Mouse (Mus musculus): Measurements from ENCODE around the gene Gm28051. TPM values are rescaled to one million over a fixed set of nuclear protein-coding genes. Genes with fewer than 3 reads are reported as not detected.

Gene Gm28051
- polyA plus RNA-seq, 1 experiment = 0.13 TPM

DNA sequence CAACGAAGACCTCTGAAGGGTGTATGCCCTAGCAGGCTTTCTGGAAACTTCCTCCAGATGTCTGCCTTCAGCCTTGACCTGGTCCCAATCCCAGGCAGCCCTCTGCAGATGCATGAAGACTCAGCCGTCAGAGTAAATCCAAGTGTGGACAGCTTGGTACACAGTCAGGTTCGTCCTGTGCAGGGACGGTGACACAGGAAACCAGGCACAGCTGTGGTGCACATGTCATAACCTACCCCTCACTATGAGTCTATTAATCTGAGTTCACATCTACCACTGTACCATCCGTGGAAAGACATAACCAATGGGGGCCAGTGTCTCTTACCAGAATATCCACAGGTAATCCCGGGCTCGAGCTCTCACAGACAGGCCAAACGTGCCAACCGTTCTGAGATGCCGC, 83.0 kb downstream of the Gm28051 start:
- Histone ChIP-seq H3K4me3 (ENCODE audit: insufficient read depth, poor library complexity, severe bottlenecking) (no peak overlapping the region), H3ac (ENCODE audit: control insufficient read depth, insufficient read length, low read depth) (no peak overlapping the region), H3K79me3 (ENCODE audit: low read depth) (no peaks in the 10 kb centered on the region), H3K27me3 (ENCODE audit: control insufficient read depth, insufficient read depth, insufficient read length) (no peaks in the 10 kb centered on the region), H3K79me2 (ENCODE audit: control insufficient read depth, insufficient read depth) (no peaks in the 10 kb centered on the region), H3K36me3 (ENCODE audit: control insufficient read depth, insufficient read depth) (no peaks in the 10 kb centered on the region)
- TF ChIP-seq USF1 (IDR thresholded peaks at IDR 0.05; ENCODE audit: low read depth) (no peak), MAX (IDR thresholded peaks at IDR 0.05) (no peak), CEBPB (IDR thresholded peaks at IDR 0.05; ENCODE audit: low read depth) (no peak), MYOD1 (IDR thresholded peaks at IDR 0.05; ENCODE audit: control insufficient read depth, insufficient read length, low read depth) (no peak), MYOG (IDR thresholded peaks at IDR 0.05; ENCODE audit: control insufficient read depth, extremely low read depth, insufficient read length) (no peak), CTCF (IDR thresholded peaks at IDR 0.05; ENCODE audit: control insufficient read depth, insufficient read depth, insufficient read length) (no peak), FOSL1 (IDR thresholded peaks at IDR 0.05; ENCODE audit: insufficient read depth, low read length, poor library complexity, severe bottlenecking) (no peak)

DNA sequence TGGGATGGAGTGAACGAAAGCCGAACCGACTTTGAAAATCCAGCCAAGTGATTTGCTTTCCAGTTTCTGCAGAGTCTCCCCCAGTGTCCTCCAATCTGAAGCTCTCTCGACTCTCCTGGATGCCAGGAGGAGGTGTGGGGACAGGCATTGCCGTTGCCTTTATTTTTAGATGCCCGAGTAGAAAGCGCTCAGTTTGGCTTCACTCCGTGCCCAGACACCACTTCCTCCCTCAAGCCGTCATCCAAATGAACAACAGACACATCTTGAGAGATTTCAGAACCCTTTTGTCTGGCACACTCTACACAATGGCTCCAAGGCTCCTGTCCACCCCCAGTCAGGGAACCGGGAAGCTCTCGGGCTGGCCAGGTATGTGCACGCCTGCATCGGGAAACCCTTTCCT, 83.4 kb downstream of the Gm28051 start:
- no peaks in the 10 kb centered on the region for H3K36me3 ChIP-seq (ENCODE audit: control insufficient read depth, insufficient read depth)
- H3K79me2 ChIP-seq (ENCODE audit: control insufficient read depth, insufficient read depth) = no peaks in the 10 kb centered on the region
- H3ac ChIP-seq (ENCODE audit: control insufficient read depth, insufficient read length, low read depth) = no peak overlapping the region
- no peaks in the 10 kb centered on the region for H3K27me3 ChIP-seq (ENCODE audit: control insufficient read depth, insufficient read depth, insufficient read length)
- H3K79me3 ChIP-seq (ENCODE audit: low read depth) = no peaks in the 10 kb centered on the region
- no peak overlapping the region for H3K4me3 ChIP-seq (ENCODE audit: insufficient read depth, poor library complexity, severe bottlenecking)
- TF ChIP-seq FOSL1 (IDR thresholded peaks at IDR 0.05; ENCODE audit: insufficient read depth, low read length, poor library complexity, severe bottlenecking) (no peak), CTCF (IDR thresholded peaks at IDR 0.05; ENCODE audit: control insufficient read depth, insufficient read depth, insufficient read length) (no peak), USF1 (IDR thresholded peaks at IDR 0.05; ENCODE audit: low read depth) (no peak), CEBPB (IDR thresholded peaks at IDR 0.05; ENCODE audit: low read depth) (no peak), MAX (IDR thresholded peaks at IDR 0.05) (no peak), MYOG (IDR thresholded peaks at IDR 0.05; ENCODE audit: control insufficient read depth, extremely low read depth, insufficient read length) (no peak), MYOD1 (IDR thresholded peaks at IDR 0.05; ENCODE audit: control insufficient read depth, insufficient read length, low read depth) (no peak)

DNA sequence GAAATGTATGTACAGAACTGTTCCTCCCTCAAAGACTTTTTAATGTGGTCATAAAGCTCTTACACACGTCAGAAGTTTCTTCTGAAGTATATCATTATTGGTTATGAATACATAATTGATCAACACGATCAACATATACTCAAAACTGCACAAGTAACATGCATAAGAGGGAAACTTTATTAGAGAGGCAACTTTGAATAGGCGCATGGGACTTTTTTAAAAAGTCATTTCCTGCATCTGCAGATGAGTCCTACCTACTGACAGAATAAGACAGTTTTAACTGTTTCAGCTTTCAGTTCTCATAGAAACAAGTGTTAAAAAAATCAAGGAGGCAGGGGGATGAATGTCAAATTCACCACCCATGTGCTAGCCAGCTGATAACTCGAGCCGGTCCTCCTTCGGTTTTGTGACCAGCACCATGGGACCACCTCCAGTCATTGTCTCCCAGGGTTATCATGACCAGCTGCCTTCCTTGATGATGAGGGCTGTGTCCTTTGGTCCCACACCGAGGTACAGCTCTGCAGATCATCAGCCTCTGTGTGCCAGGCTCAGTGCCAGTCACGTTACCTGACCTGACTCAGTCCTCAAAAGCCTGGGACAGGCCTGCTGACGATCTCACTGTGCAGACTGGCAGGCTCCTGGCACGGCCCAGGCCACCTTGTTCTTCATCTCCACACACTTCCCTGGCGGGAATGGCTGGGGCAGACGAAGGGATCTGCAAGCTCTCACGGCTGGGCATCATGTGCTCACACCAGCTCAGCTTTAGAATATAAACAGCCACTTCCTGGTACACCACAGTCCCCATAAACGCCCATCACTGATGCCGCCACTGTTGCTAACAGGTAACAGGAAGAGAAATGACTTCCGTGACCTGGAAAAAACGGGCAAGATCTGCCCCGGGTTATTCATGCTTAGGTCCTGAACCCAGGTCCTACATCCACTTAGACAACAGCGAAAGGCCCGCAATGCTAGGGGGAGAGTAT, 84.4 kb downstream of the Gm28051 start:
- no peaks in the 10 kb centered on the region for H3K79me2 ChIP-seq (ENCODE audit: control insufficient read depth, insufficient read depth)

DNA sequence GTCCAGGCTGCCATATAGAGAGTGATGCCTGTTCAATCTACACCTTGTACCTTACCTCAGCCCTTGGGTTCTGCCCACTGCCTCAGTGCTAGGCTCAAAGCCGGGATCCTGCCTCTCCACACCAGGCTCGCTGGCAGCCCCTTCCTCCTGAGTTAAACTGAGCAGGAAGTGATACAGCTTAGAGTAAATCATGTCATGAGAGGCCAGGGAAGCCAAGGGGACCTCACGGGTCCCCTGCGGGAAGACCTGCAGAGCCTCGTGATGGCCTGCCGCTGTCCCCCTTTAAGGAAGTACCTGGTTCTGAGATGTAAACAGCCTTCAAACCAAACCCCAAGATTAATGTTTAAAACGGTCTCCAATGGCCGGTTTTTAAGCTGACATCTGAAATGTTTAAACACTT, 85.4 kb downstream of the Gm28051 start:
- H3K36me3 ChIP-seq (ENCODE audit: control insufficient read depth, insufficient read depth) = no peaks in the 10 kb centered on the region
- no peak overlapping the region for H3ac ChIP-seq (ENCODE audit: control insufficient read depth, insufficient read length, low read depth)
- no peak for TF ChIP-seq CEBPB (IDR thresholded peaks at IDR 0.05; ENCODE audit: low read depth)
- no peak for TF ChIP-seq MYOG (IDR thresholded peaks at IDR 0.05; ENCODE audit: control insufficient read depth, extremely low read depth, insufficient read length)
- no peak for TF ChIP-seq MYOD1 (IDR thresholded peaks at IDR 0.05; ENCODE audit: control insufficient read depth, insufficient read length, low read depth)
- no peak for TF ChIP-seq CTCF (IDR thresholded peaks at IDR 0.05; ENCODE audit: control insufficient read depth, insufficient read depth, insufficient read length)
- no peak for TF ChIP-seq FOSL1 (IDR thresholded peaks at IDR 0.05; ENCODE audit: insufficient read depth, low read length, poor library complexity, severe bottlenecking)
- no peak for TF ChIP-seq USF1 (IDR thresholded peaks at IDR 0.05; ENCODE audit: low read depth)
- TF ChIP-seq MAX (IDR thresholded peaks at IDR 0.05) = no peak
- no peaks in the 10 kb centered on the region for H3K79me2 ChIP-seq (ENCODE audit: control insufficient read depth, insufficient read depth)
- no peaks in the 10 kb centered on the region for H3K79me3 ChIP-seq (ENCODE audit: low read depth)
- H3K27me3 ChIP-seq (ENCODE audit: control insufficient read depth, insufficient read depth, insufficient read length) = no peaks in the 10 kb centered on the region
- no peak overlapping the region for H3K4me3 ChIP-seq (ENCODE audit: insufficient read depth, poor library complexity, severe bottlenecking)

More for the DNA sequence above, 84.4 kb downstream of the Gm28051 start:
- Histone ChIP-seq H3K36me3 (ENCODE audit: control insufficient read depth, insufficient read depth) (no peaks in the 10 kb centered on the region), H3K4me3 (ENCODE audit: insufficient read depth, poor library complexity, severe bottlenecking) (no peak overlapping the region), H3K27me3 (ENCODE audit: control insufficient read depth, insufficient read depth, insufficient read length) (no peaks in the 10 kb centered on the region), H3K79me3 (ENCODE audit: low read depth) (no peaks in the 10 kb centered on the region), H3ac (ENCODE audit: control insufficient read depth, insufficient read length, low read depth) (no peak overlapping the region)
- no peak for TF ChIP-seq MAX (IDR thresholded peaks at IDR 0.05)
- no peak for TF ChIP-seq CTCF (IDR thresholded peaks at IDR 0.05; ENCODE audit: control insufficient read depth, insufficient read depth, insufficient read length)
- no peak for TF ChIP-seq USF1 (IDR thresholded peaks at IDR 0.05; ENCODE audit: low read depth)
- TF ChIP-seq CEBPB (IDR thresholded peaks at IDR 0.05; ENCODE audit: low read depth) = no peak
- no peak for TF ChIP-seq MYOG (IDR thresholded peaks at IDR 0.05; ENCODE audit: control insufficient read depth, extremely low read depth, insufficient read length)
- TF ChIP-seq FOSL1 (IDR thresholded peaks at IDR 0.05; ENCODE audit: insufficient read depth, low read length, poor library complexity, severe bottlenecking) = no peak
- TF ChIP-seq MYOD1 (IDR thresholded peaks at IDR 0.05; ENCODE audit: control insufficient read depth, insufficient read length, low read depth) = no peak

DNA sequence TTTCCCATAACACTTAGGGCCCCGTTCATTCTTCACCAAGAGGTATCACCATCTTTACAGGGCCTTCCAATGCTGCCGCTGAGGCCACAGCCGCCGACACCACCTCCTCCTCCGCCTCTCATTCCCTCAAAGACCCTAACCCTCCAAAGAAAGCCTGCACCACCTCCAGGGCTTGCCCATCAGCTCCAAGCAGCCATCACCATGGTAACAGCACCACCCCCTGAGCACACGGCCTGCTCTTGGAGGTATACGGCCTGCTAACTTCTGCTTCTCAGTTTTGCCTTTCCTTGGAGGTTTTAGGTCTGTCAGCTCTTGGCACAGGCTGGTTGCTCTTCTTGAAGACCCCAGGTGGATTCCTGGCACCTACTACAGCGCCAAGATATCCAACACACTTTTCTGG, 86.7 kb downstream of the Gm28051 start:
- Histone ChIP-seq H3K36me3 (ENCODE audit: control insufficient read depth, insufficient read depth) (no peaks in the 10 kb centered on the region), H3ac (ENCODE audit: control insufficient read depth, insufficient read length, low read depth) (no peak overlapping the region), H3K79me3 (ENCODE audit: low read depth) (no peaks in the 10 kb centered on the region), H3K27me3 (ENCODE audit: control insufficient read depth, insufficient read depth, insufficient read length) (no peaks in the 10 kb centered on the region), H3K4me3 (ENCODE audit: insufficient read depth, poor library complexity, severe bottlenecking) (no peak overlapping the region), H3K79me2 (ENCODE audit: control insufficient read depth, insufficient read depth) (no peaks in the 10 kb centered on the region)
- TF ChIP-seq MYOD1 (IDR thresholded peaks at IDR 0.05; ENCODE audit: control insufficient read depth, insufficient read length, low read depth) (no peak), CEBPB (IDR thresholded peaks at IDR 0.05; ENCODE audit: low read depth) (no peak), CTCF (IDR thresholded peaks at IDR 0.05; ENCODE audit: control insufficient read depth, insufficient read depth, insufficient read length) (no peak), USF1 (IDR thresholded peaks at IDR 0.05; ENCODE audit: low read depth) (no peak), MYOG (IDR thresholded peaks at IDR 0.05; ENCODE audit: control insufficient read depth, extremely low read depth, insufficient read length) (no peak), MAX (IDR thresholded peaks at IDR 0.05) (no peak), FOSL1 (IDR thresholded peaks at IDR 0.05; ENCODE audit: insufficient read depth, low read length, poor library complexity, severe bottlenecking) (no peak)

Small RNAs within 50 kb of the gene (microRNA-seq; reads per million reads assigned to microRNA genes)
- not detected for gene Mir1936 (ENCODE audit: borderline microRNAs expressed)

Other genes with a start within 250 kb of the Gm28051 start
- 0.01 TPM for gene Chga, start 202.8 kb downstream of the Gm28051 start, polyA plus RNA-seq (2012; fragmentation: generic; extraction: Trizol)
- gene Itpk1, start 52.8 kb downstream of the Gm28051 start, polyA plus RNA-seq (2012; fragmentation: generic; extraction: Trizol) = 4.5 TPM
- 4.7 TPM for gene Moap1, start 14.1 kb downstream of the Gm28051 start, polyA plus RNA-seq (2012; fragmentation: generic; extraction: Trizol)
- 4.5 TPM for gene Tmem251, start 14.0 kb downstream of the Gm28051 start, polyA plus RNA-seq (2012; fragmentation: generic; extraction: Trizol)
- gene Gon7, start within 50 bp of the Gm28051 start, polyA plus RNA-seq (2012; fragmentation: generic; extraction: Trizol) = 8.9 TPM
- 20.6 TPM for gene Ubr7, start 202 bp upstream of the Gm28051 start, polyA plus RNA-seq (2012; fragmentation: generic; extraction: Trizol)
- gene Gm20604, start 907 bp upstream of the Gm28051 start, polyA plus RNA-seq (2012; fragmentation: generic; extraction: Trizol) = 6.0 TPM
- gene Btbd7, start 120.7 kb upstream of the Gm28051 start, polyA plus RNA-seq (2012; fragmentation: generic; extraction: Trizol) = 7.3 TPM
- not detected for gene Cox8c, start 141.6 kb upstream of the Gm28051 start, polyA plus RNA-seq (2012; fragmentation: generic; extraction: Trizol)
- not detected for gene Unc79, start 191.1 kb upstream of the Gm28051 start, polyA plus RNA-seq (2012; fragmentation: generic; extraction: Trizol)

Data from C2C12 (cell line).